Mouse (Mus musculus): ENCODE measurements around the gene Acacb. TPM values are rescaled to one million over a fixed set of nuclear protein-coding genes. Genes with fewer than 3 reads are reported as not detected.

The Acacb gene
- total and polyA plus RNA-seq, 2 experiments from 2014 or later = 2.0 to 5.6 TPM

DNA sequence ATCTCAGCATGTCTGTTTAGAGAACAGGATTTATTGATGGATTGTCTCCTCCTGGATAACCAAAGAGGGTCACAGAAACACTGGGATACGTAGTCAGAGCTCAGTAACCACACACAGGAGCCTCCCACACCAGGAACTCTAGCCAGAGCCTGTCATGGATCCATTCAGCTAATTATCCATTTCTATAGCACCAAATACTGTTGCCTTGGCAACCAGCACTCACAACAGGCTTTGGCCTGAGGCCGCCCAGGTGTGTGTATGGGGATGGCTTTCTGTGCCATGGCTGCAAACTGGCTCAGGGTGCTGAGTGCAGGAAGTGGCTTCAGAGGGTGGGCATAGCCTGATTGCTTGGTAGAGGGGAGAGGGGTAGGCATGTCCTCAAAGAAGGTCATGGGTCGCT, 143.7 kb downstream of the Acacb start:
- Histone ChIP-seq H3K4me3 (ENCODE audit: low read depth, low read length) (no peak overlapping the region), H3K9ac (replicated peaks; ENCODE audit: low read length, poor library complexity, severe bottlenecking) (no peak overlapping the region), H3K27me3 (ENCODE audit: insufficient read depth, low read length) (0 out of 2 replicates have a peak, but pooled peaks cover 4% of the 10 kb centered on the region), H3K4me1 (ENCODE audit: insufficient read depth, low read length) (peaks cover 4% of the 10 kb centered on the region; the same call in 1 of the 2 replicates), H3K9me3 (ENCODE audit: low read length) (no peaks in the 10 kb centered on the region), H3K4me2 (ENCODE audit: low read depth, low read length, poor library complexity, severe bottlenecking) (no peak overlapping the region), H3K36me3 (ENCODE audit: insufficient read depth, low read length) (no peaks in the 10 kb centered on the region), H3K27ac (ENCODE audit: low read depth, low read length) (no peak overlapping the region)
- DNase-seq (ENCODE audit: low spot score) (peak; percentile 72), ATAC-seq (ENCODE audit: low FRiP score) (0 out of 2 replicates have a peak, but pooled peaks have one; percentile 38)
- no peak for TF ChIP-seq CTCF (IDR thresholded peaks at IDR 0.05)
- WGBS = 42% methylated on average over 3 of the region's 3 CpGs

DNA sequence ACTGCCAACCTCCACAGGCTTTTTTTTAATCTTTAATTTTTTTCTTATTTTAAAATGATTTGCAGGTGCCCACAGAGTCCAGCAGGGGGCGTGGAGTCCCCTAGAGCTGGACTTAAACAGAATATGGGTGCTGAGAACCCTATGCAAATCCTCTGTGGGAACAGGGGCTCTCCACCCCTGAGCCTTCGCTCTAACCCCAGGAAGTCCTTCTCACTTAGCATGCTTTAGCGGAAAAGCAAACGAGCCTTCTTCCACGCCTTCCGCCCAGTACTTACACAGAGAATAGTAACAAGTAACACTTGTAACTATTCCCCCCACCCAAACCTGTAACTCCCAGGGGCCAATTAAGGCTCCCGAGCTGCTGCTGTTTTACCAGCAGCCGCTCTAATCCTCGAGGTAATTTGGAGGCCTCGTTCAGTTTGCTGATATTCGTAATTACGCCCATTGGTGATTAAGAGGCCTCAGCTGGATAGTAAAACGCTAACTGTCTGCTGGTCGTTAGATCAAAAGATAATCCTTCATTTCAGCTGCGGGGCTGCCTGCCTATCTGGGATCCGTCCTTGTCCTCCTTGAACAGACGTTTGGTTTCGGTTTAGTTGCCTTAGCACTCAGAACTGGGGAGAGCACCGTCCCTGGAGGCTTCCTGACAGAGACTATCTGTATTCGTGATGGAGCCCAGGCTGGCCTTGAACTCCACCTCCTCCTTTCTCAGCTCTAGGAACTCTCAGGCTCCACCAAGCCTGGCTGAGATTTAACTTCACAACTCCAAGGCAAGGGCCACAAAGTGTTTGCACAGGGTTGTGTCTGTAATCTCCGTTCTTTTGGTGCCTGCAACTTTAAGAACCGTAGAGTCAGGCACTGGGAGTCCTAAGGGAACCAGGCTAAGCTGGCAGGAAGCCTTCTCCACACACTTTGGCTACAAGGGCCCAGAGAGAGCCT, 150.6 kb downstream of the Acacb start:
- Histone ChIP-seq H3K9ac (replicated peaks; ENCODE audit: low read length, poor library complexity, severe bottlenecking) (no peak overlapping the region), H3K27me3 (ENCODE audit: insufficient read depth, low read length) (0 out of 2 replicates have a peak, but pooled peaks cover 8% of the 10 kb centered on the region), H3K27ac (ENCODE audit: low read depth, low read length) (no peak overlapping the region), H3K4me3 (ENCODE audit: low read depth, low read length) (no peak overlapping the region), H3K4me2 (ENCODE audit: low read depth, low read length, poor library complexity, severe bottlenecking) (no peak overlapping the region), H3K36me3 (ENCODE audit: insufficient read depth, low read length) (no peaks in the 10 kb centered on the region), H3K4me1 (ENCODE audit: insufficient read depth, low read length) (no peaks in the 10 kb centered on the region), H3K9me3 (ENCODE audit: low read length) (no peaks in the 10 kb centered on the region)
- DNase-seq (ENCODE audit: low spot score) (no peak), ATAC-seq (ENCODE audit: low FRiP score) (no peak)
- WGBS = 23% methylated on average over 22 of the region's 22 CpGs
- TF ChIP-seq CTCF (IDR thresholded peaks at IDR 0.05) = peak; percentile 45

DNA sequence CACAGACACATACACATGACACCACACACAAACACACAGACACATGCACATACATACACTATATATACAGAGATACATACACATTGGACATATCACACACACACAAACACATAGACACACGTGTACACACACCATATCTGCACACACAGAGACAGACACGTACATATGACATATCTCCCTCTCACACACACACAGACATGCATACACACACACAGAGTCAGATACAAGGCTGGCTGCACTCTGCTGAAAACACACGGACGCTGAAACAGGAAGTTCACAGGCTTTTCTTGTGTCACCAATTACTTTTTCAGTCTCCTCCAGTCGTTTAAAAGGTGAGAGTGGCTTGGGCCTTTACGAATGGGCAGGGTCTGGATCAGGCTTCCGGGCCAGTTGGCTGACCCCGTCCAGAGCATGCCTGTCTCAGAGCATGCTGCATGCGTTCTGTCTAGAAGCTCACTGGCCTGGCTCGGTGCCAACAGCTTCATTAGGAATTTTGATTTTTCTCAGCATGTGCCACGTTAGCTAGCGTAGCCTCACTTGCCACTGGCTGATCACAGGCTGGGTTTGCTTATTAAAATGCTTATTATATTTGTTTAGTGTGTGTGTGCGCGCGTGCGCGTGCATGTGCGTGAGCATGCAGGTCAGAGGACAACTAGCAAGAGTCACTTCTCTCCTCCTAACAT, 152.0 kb downstream of the Acacb start:
- Histone ChIP-seq H3K9me3 (ENCODE audit: low read length) (no peaks in the 10 kb centered on the region), H3K27ac (ENCODE audit: low read depth, low read length) (no peak overlapping the region), H3K4me3 (ENCODE audit: low read depth, low read length) (no peak overlapping the region), H3K9ac (replicated peaks; ENCODE audit: low read length, poor library complexity, severe bottlenecking) (no peak overlapping the region), H3K4me2 (ENCODE audit: low read depth, low read length, poor library complexity, severe bottlenecking) (no peak overlapping the region), H3K27me3 (ENCODE audit: insufficient read depth, low read length) (peaks cover 15% of the 10 kb centered on the region; the same call in 1 of the 2 replicates), H3K4me1 (ENCODE audit: insufficient read depth, low read length) (no peaks in the 10 kb centered on the region), H3K36me3 (ENCODE audit: insufficient read depth, low read length) (no peaks in the 10 kb centered on the region)
- 36% methylated on average over 18 of the region's 18 CpGs for WGBS
- TF ChIP-seq CTCF (IDR thresholded peaks at IDR 0.05) = no peak
- DNase-seq (ENCODE audit: low spot score) = peak; percentile 67
- no peak for ATAC-seq (ENCODE audit: low FRiP score)

DNA sequence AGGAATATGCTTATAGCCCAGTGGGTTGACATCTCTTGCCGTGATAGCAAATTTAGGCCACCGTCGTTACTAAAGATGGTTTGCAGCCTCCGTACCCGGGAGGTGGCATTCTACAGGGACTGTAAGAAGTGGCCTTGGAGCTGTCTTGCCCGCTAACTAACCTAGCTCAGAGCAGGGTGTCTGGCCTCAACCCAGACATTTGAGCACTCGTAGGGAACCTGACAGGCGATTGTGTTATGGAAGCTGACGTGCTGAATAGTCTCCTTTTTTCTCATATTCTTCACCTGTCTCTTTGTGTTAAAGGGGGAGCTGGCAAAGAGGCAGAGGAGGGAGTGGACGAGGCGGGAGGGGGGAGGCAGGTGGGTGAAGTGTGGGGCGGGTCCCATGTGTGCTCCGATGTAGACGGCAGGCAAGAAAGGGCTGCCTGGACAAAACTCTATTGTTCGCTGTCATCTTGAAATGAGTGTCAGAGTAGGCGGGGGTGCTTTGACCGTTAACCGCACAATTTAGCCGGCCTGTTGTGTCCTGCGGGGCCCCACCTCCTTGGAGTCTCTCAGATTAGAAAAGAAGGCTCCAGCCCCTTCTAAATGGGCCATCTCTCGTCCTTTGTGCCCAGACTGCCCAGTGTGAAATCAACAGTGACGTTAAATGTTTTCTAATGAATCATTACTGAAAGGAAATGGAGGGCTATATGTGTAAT, 153.0 kb downstream of the Acacb start:
- Histone ChIP-seq H3K9me3 (ENCODE audit: low read length) (no peaks in the 10 kb centered on the region), H3K36me3 (ENCODE audit: insufficient read depth, low read length) (no peaks in the 10 kb centered on the region), H3K27ac (ENCODE audit: low read depth, low read length) (no peak overlapping the region), H3K9ac (replicated peaks; ENCODE audit: low read length, poor library complexity, severe bottlenecking) (no peak overlapping the region), H3K27me3 (ENCODE audit: insufficient read depth, low read length) (peaks cover 17% of the 10 kb centered on the region; the same call in 1 of the 2 replicates), H3K4me3 (ENCODE audit: low read depth, low read length) (no peak overlapping the region), H3K4me1 (ENCODE audit: insufficient read depth, low read length) (no peaks in the 10 kb centered on the region), H3K4me2 (ENCODE audit: low read depth, low read length, poor library complexity, severe bottlenecking) (no peak overlapping the region)
- no peak for TF ChIP-seq CTCF (IDR thresholded peaks at IDR 0.05)
- ATAC-seq (ENCODE audit: low FRiP score) (no peak), DNase-seq (ENCODE audit: low spot score) (no peak)
- WGBS = 20% methylated on average over 22 of the region's 22 CpGs

DNA sequence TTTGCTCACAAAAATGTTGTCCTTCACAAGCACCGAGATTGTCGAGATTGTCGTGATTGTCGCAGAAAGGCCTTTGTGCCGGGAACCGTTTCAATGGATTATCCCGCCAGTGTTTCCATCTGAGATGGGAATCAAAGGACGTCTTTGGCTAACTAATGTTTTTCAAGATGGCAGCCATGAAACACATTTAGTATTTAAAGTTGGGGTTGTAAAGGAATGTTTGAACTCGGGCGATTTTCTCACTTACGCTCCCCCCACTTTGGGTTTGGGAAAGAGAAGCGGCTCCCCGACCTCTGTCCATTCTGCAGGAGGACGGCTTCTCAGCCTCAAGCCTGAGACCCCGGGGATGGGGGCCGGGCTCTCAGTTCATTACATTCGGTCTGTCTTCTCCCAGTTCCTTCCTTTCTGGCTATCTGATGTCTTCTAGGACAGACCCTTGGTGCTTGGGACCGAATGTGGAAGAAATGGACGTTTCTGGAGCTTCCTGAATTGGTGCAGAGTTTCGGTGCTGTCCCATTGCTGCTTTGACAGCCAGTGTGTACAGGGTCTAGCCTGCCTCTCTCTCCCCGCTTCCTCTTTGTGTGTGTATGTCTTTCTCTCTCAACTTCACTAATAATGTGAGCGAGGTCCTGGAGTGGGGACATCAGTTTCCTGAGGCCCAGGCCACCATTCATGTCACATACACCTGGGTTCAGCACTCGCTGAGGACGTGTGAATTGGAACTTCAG, 153.7 kb downstream of the Acacb start:
- H3K9ac ChIP-seq (replicated peaks; ENCODE audit: low read length, poor library complexity, severe bottlenecking) = no peak overlapping the region
- no peak for DNase-seq (ENCODE audit: low spot score)
- peaks cover 17% of the 10 kb centered on the region; the same call in 1 of the 2 replicates for H3K27me3 ChIP-seq (ENCODE audit: insufficient read depth, low read length)
- ATAC-seq (ENCODE audit: low FRiP score) = no peak
- WGBS = 38% methylated on average over 24 of the region's 24 CpGs
- no peak overlapping the region for H3K4me2 ChIP-seq (ENCODE audit: low read depth, low read length, poor library complexity, severe bottlenecking)
- no peaks in the 10 kb centered on the region for H3K9me3 ChIP-seq (ENCODE audit: low read length)
- no peaks in the 10 kb centered on the region for H3K36me3 ChIP-seq (ENCODE audit: insufficient read depth, low read length)
- no peak overlapping the region for H3K27ac ChIP-seq (ENCODE audit: low read depth, low read length)
- TF ChIP-seq CTCF (IDR thresholded peaks at IDR 0.05) = no peak
- H3K4me3 ChIP-seq (ENCODE audit: low read depth, low read length) = no peak overlapping the region
- H3K4me1 ChIP-seq (ENCODE audit: insufficient read depth, low read length) = no peaks in the 10 kb centered on the region

Other genes with a start within 250 kb of the Acacb start
- gene Coro1c, start 237.8 kb upstream of the Acacb start, total RNA-seq (2014; rRNA removed) = 157 and 311 TPM in 2 replicates
- gene Coro1c, start 237.8 kb upstream of the Acacb start, polyA plus RNA-seq (2015; fragmentation: Nextera tagmentation; extraction: Ambion mirVana) = 165 and 171 TPM in 2 replicates
- gene Ssh1, start 152.6 kb upstream of the Acacb start, total RNA-seq (2014; rRNA removed) = 14.0 and 14.3 TPM in 2 replicates
- gene Ssh1, start 152.6 kb upstream of the Acacb start, polyA plus RNA-seq (2015; fragmentation: Nextera tagmentation; extraction: Ambion mirVana) = 9.8 and 12.4 TPM in 2 replicates
- gene Dao, start 142.8 kb upstream of the Acacb start, total RNA-seq (2014; rRNA removed) = not detected in 2 replicates
- 0.09 TPM in 1 of 2 replicates, not detected in the other for gene Dao, start 142.8 kb upstream of the Acacb start, polyA plus RNA-seq (2015; fragmentation: Nextera tagmentation; extraction: Ambion mirVana)
- gene Usp30, start 81.1 kb upstream of the Acacb start, total RNA-seq (2014; rRNA removed) = 45.3 and 56.3 TPM in 2 replicates
- 19.3 and 20.6 TPM in 2 replicates for gene Usp30, start 81.1 kb upstream of the Acacb start, polyA plus RNA-seq (2015; fragmentation: Nextera tagmentation; extraction: Ambion mirVana)
- gene Svop, start 55.0 kb upstream of the Acacb start, total RNA-seq (2014; rRNA removed) = 175 and 176 TPM in 2 replicates
- 105 and 109 TPM in 2 replicates for gene Svop, start 55.0 kb upstream of the Acacb start, polyA plus RNA-seq (2015; fragmentation: Nextera tagmentation; extraction: Ambion mirVana)
- 6.3 and 6.4 TPM in 2 replicates for gene Alkbh2, start 18.3 kb upstream of the Acacb start, total RNA-seq (2014; rRNA removed)
- 6.1 and 7.4 TPM in 2 replicates for gene Alkbh2, start 18.3 kb upstream of the Acacb start, polyA plus RNA-seq (2015; fragmentation: Nextera tagmentation; extraction: Ambion mirVana)
- gene Ung, start 16.1 kb upstream of the Acacb start, total RNA-seq (2014; rRNA removed) = 7.9 and 9.4 TPM in 2 replicates
- gene Ung, start 16.1 kb upstream of the Acacb start, polyA plus RNA-seq (2015; fragmentation: Nextera tagmentation; extraction: Ambion mirVana) = 6.7 and 8.0 TPM in 2 replicates
- gene Foxn4, start 127.3 kb downstream of the Acacb start, total RNA-seq (2014; rRNA removed) = 0.24 and 0.66 TPM in 2 replicates
- gene Foxn4, start 127.3 kb downstream of the Acacb start, polyA plus RNA-seq (2015; fragmentation: Nextera tagmentation; extraction: Ambion mirVana) = 0.35 and 0.38 TPM in 2 replicates
- 0.33 and 0.60 TPM in 2 replicates for gene Myo1h, start 142.6 kb downstream of the Acacb start, total RNA-seq (2014; rRNA removed)
- 0.43 and 0.56 TPM in 2 replicates for gene Myo1h, start 142.6 kb downstream of the Acacb start, polyA plus RNA-seq (2015; fragmentation: Nextera tagmentation; extraction: Ambion mirVana)
- gene Kctd10, start 234.0 kb downstream of the Acacb start, total RNA-seq (2014; rRNA removed) = 49.7 and 65.1 TPM in 2 replicates
- 51.8 and 54.5 TPM in 2 replicates for gene Kctd10, start 234.0 kb downstream of the Acacb start, polyA plus RNA-seq (2015; fragmentation: Nextera tagmentation; extraction: Ambion mirVana)
- gene Ube3b, start 234.1 kb downstream of the Acacb start, total RNA-seq (2014; rRNA removed) = 47.3 and 58.3 TPM in 2 replicates
- gene Ube3b, start 234.1 kb downstream of the Acacb start, polyA plus RNA-seq (2015; fragmentation: Nextera tagmentation; extraction: Ambion mirVana) = 26.8 and 26.9 TPM in 2 replicates

All from midbrain, postnatal 0 days (tissue).